Mouse (Mus musculus): ENCODE data around the gene Pcbp4.

DNA sequence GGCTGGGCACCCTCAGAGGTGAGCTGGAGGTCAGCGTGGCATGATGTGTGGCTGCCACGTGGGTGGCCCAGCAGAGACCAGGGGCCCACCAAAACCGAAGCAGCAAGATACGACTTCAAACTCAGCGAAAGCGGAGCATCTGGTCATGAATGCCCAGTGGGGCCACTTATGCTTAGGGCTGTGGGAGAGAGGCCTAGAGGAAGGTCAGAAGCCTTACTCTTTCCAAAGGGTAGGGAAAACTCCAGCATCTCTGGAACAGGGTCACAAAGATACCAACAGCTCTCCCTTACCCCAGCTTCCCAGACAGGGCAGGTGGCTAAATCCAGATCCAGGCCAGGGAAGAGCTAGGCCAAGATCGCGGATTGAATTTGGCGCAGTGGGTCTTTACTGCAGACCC lies 4.1 kb downstream of the Pcbp4 start:
- TF ChIP-seq CTCF (IDR thresholded peaks at IDR 0.05; ENCODE audit: borderline replicate concordance, control insufficient read depth, extremely low read depth, insufficient read depth, low read length, poor library complexity): no peak
- TF ChIP-seq POLR2A (IDR thresholded peaks at IDR 0.05; ENCODE audit: control insufficient read depth, extremely low read depth, insufficient read depth, low read length, poor library complexity): no peak

Data from thymus, adult 2 months (tissue).